In the genomic region with DNA sequence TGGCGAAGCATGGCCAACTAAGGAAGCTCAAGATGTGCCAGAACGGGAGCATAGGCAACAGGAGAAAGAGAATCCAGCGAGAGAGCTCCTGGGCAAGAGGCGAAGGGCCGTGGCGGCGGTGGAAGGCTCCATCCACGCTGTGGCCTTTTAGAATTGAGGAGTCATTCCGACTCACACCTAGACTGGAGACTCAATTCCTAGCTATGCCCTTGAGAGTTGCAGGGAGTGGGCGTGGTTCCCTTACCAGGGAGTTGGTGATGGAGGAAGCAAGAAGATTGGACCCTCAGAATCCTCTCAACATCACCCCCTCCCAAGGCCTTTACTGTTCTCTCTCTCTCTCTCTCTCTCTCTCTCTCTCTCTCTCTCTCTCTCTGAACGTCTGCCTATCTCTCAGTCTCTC, we compare ENCODE assay signal across 8 mouse cellular contexts. TPM values are rescaled to one million over a fixed set of nuclear protein-coding genes. Genes with fewer than 3 reads are reported as not detected.
DNase-seq lines count a peak whose midpoint lies in the region; ATAC-seq and TF ChIP-seq lines count a peak whose summit lies in the region.

No protein-coding gene starts in this region.

- in situ Hi-C loops in ES-E14 (cut with MboI; ENCODE audit: low sequenced_read_pairs in 2 of 2, unreplicated experiment in 2 of 2), result no loop called here

- no peaks in the 10 kb centered on the region for H3K27me3 ChIP-seq in heart, embryonic 15.5 days
- no peaks in the 10 kb centered on the region for H3K27me3 ChIP-seq in embryonic facial prominence, embryonic 12.5 days
- 0 out of 2 replicates have a peak, but pooled peaks cover 3% of the 10 kb centered on the region for H3K27me3 ChIP-seq in limb, embryonic 12.5 days
- no peaks in the 10 kb centered on the region for H3K27me3 ChIP-seq in stomach, embryonic 14.5 days (ENCODE audit: control insufficient read depth, insufficient read depth, low read length)

- H3K4me1 ChIP-seq in heart, embryonic 15.5 days (replicated peaks), result peaks cover 12% of the 10 kb centered on the region
- peaks cover 5 to 12% of the 10 kb centered on the region in 2 experiments; a peak in 1 of 4 replicates for H3K4me1 ChIP-seq in ES-E14 (ENCODE audit: control insufficient read depth in 2 of 2, insufficient read depth in 2 of 2, low read length in 2 of 2, poor library complexity in 1 of 2)
- peaks cover 10% of the 10 kb centered on the region for H3K4me1 ChIP-seq in embryonic facial prominence, embryonic 12.5 days
- H3K4me1 ChIP-seq in limb, embryonic 12.5 days (replicated peaks), result peaks cover 10% of the 10 kb centered on the region
- H3K4me1 ChIP-seq in stomach, embryonic 14.5 days (ENCODE audit: control insufficient read depth, insufficient read depth, low read length), result peaks cover 6% of the 10 kb centered on the region; the same call in 1 of the 2 replicates

- H3K4me2 ChIP-seq in heart, embryonic 15.5 days, result peak overlapping the region; percentile 93
- H3K4me2 ChIP-seq in embryonic facial prominence, embryonic 12.5 days (replicated peaks), result peak overlapping the region; percentile 94
- peak overlapping the region; percentile 91 for H3K4me2 ChIP-seq in limb, embryonic 12.5 days
- H3K4me2 ChIP-seq in stomach, embryonic 14.5 days (replicated peaks; ENCODE audit: low read depth, low read length), result peak overlapping the region; percentile 84

- H3K9me3 ChIP-seq in heart, embryonic 15.5 days (replicated peaks), result no peaks in the 10 kb centered on the region
- H3K9me3 ChIP-seq in ES-E14 (ENCODE audit: control insufficient read depth, insufficient read depth, low read depth, low read length), result no peaks in the 10 kb centered on the region
- H3K9me3 ChIP-seq in embryonic facial prominence, embryonic 12.5 days, result no peaks in the 10 kb centered on the region
- no peaks in the 10 kb centered on the region for H3K9me3 ChIP-seq in limb, embryonic 12.5 days
- H3K9me3 ChIP-seq in stomach, embryonic 14.5 days (ENCODE audit: control insufficient read depth, low read depth, low read length), result no peaks in the 10 kb centered on the region

- intact Hi-C loops in heart, postnatal 10 days (cut with DNase I), result loop anchor here (5.0 kb wide), 1 partner anchor 129 kb away; no protein-coding TSS in a partner anchor

- peak overlapping the region; percentile 70 for H3K27ac ChIP-seq in heart, embryonic 15.5 days
- no peak overlapping the region for H3K27ac ChIP-seq in ES-E14 (ENCODE audit: insufficient read depth, low read depth, low read length, poor library complexity, severe bottlenecking)
- peak overlapping the region; percentile 74; the same call in 1 of the 2 replicates for H3K27ac ChIP-seq in embryonic facial prominence, embryonic 12.5 days
- peak overlapping the region; percentile 86 for H3K27ac ChIP-seq in limb, embryonic 12.5 days
- H3K27ac ChIP-seq in stomach, embryonic 14.5 days (ENCODE audit: low read length), result peak overlapping the region; percentile 66; the same call in 1 of the 2 replicates

- 5% methylated on average over 11 of the region's 11 CpGs for WGBS in heart, embryonic 15.5 days
- 8% methylated on average over 11 of the region's 11 CpGs for WGBS in embryonic facial prominence, embryonic 12.5 days
- WGBS in limb, embryonic 12.5 days, result 9% methylated on average over 11 of the region's 11 CpGs
- 9% methylated on average over 11 of the region's 11 CpGs for WGBS in stomach, embryonic 14.5 days

- no peak for ATAC-seq in heart, embryonic 15.5 days (replicated peaks; ENCODE audit: insufficient number of reproducible peaks, insufficient read depth, low FRiP score, low read depth)
- ATAC-seq in embryonic facial prominence, embryonic 12.5 days (ENCODE audit: insufficient number of reproducible peaks, insufficient read depth, low FRiP score, low TSS enrichment), result no peak
- ATAC-seq in limb, embryonic 12.5 days (ENCODE audit: insufficient number of reproducible peaks, insufficient read depth, low FRiP score, low TSS enrichment, low read depth), result no peak
- ATAC-seq in stomach, embryonic 14.5 days (ENCODE audit: insufficient number of reproducible peaks, insufficient read depth, low FRiP score, low read depth), result no peak

- H3K9ac ChIP-seq in heart, embryonic 15.5 days, result peak overlapping the region; percentile 73
- peak overlapping the region; percentile 84 for H3K9ac ChIP-seq in ES-E14 (ENCODE audit: insufficient read depth, low read depth, low read length, poor library complexity, severe bottlenecking)
- H3K9ac ChIP-seq in embryonic facial prominence, embryonic 12.5 days, result peak overlapping the region; percentile 84
- H3K9ac ChIP-seq in limb, embryonic 12.5 days (replicated peaks), result peak overlapping the region; percentile 82
- peak overlapping the region; percentile 68 for H3K9ac ChIP-seq in stomach, embryonic 14.5 days (replicated peaks; ENCODE audit: low read depth, low read length)

- H3K4me3 ChIP-seq in heart, embryonic 15.5 days, result peak overlapping the region; percentile 90
- H3K4me3 ChIP-seq in ES-E14 (ENCODE audit: insufficient read depth in 1 of 2, low read depth in 1 of 2, low read length in 2 of 2, poor library complexity in 1 of 2, severe bottlenecking in 1 of 2), result peak overlapping the region; percentile 88 to 95
- H3K4me3 ChIP-seq in embryonic facial prominence, embryonic 12.5 days, result peak overlapping the region; percentile 85
- H3K4me3 ChIP-seq in limb, embryonic 12.5 days (replicated peaks), result peak overlapping the region; percentile 78
- peak overlapping the region; percentile 91 for H3K4me3 ChIP-seq in stomach, embryonic 14.5 days (ENCODE audit: low read depth, low read length)

- H3K36me3 ChIP-seq in heart, embryonic 15.5 days, result peaks cover 8% of the 10 kb centered on the region; the same call in 1 of the 2 replicates
- H3K36me3 ChIP-seq in ES-E14 (ENCODE audit: control insufficient read depth, insufficient read depth, low read length, poor library complexity, severe bottlenecking), result no peaks in the 10 kb centered on the region; the same call in 1 of the 2 replicates
- H3K36me3 ChIP-seq in embryonic facial prominence, embryonic 12.5 days, result peaks cover 24% of the 10 kb centered on the region
- peaks cover 32% of the 10 kb centered on the region for H3K36me3 ChIP-seq in limb, embryonic 12.5 days
- no peaks in the 10 kb centered on the region; the same call in 1 of the 2 replicates for H3K36me3 ChIP-seq in stomach, embryonic 14.5 days (ENCODE audit: control insufficient read depth, insufficient read depth, low read length)

- no peak for DNase-seq in heart, postnatal 10 days
- no peak for DNase-seq in ES-E14 (ENCODE audit: low read depth, low spot score)
- DNase-seq in T-cell, adult 2 months (ENCODE audit: low spot score), result no peak
- no peak for DNase-seq in ovary, postnatal 14 days (ENCODE audit: low spot score)

TF ChIP-seq in ES-E14, 5 proteins besides CTCF, POLR2A, EP300 and RAD21:
- TF ChIP-seq CHD2 (IDR thresholded peaks at IDR 0.05; ENCODE audit: low read depth, low read length) (no peak), ZC3H11A (IDR thresholded peaks at IDR 0.05; ENCODE audit: borderline replicate concordance, low read depth, low read length) (no peak), HCFC1 (IDR thresholded peaks at IDR 0.05; ENCODE audit: borderline replicate concordance, insufficient read depth, low read length) (no peak), MAFK (IDR thresholded peaks at IDR 0.05; ENCODE audit: insufficient read depth, low read depth, low read length) (no peak), ZNF384 (IDR thresholded peaks at IDR 0.05; ENCODE audit: low read depth, low read length) (no peak)
TF ChIP-seq in ES-E14: peak in this region for 0.

RNA-seq across cellular contexts. Expression of a gene that starts 0.7 kb away (rescaled TPM):
- 15.3 and 19.8 TPM in 2 replicates for polyA plus RNA-seq in heart, embryonic 15.5 days (2015; fragmentation: Nextera tagmentation; extraction: Ambion mirVana)
- total RNA-seq in heart, postnatal 10 days (2021), result 1 to 10 TPM; 9.3 TPM
- total RNA-seq in ES-E14 (2012; rRNA removed), result 23.5 and 31.2 TPM in 2 replicates
- polyA plus RNA-seq in embryonic facial prominence, embryonic 12.5 days (2016; fragmentation: Nextera tagmentation; extraction: Ambion mirVana), result 28.9 and 30.9 TPM in 2 replicates
- polyA plus RNA-seq in limb, embryonic 12.5 days (2016; fragmentation: Nextera tagmentation; extraction: Ambion mirVana), result 26.7 and 27.6 TPM in 2 replicates
- 17.9 and 21.1 TPM in 2 replicates for polyA plus RNA-seq in stomach, embryonic 14.5 days (2014; fragmentation: Nextera tagmentation; extraction: Ambion mirVana)

RNA-seq across cellular contexts. Expression of a gene that starts 26.7 kb away (rescaled TPM):
- 0.04 and 0.47 TPM in 2 replicates for polyA plus RNA-seq in heart, embryonic 15.5 days (2015; fragmentation: Nextera tagmentation; extraction: Ambion mirVana)
- total RNA-seq in heart, postnatal 10 days (2021), result not detected
- total RNA-seq in ES-E14 (2012; rRNA removed), result 0.94 and 1.1 TPM in 2 replicates
- polyA plus RNA-seq in embryonic facial prominence, embryonic 12.5 days (2016; fragmentation: Nextera tagmentation; extraction: Ambion mirVana), result 0.17 TPM in 1 of 2 replicates, not detected in the other
- 0.23 TPM in 1 of 2 replicates, not detected in the other for polyA plus RNA-seq in limb, embryonic 12.5 days (2016; fragmentation: Nextera tagmentation; extraction: Ambion mirVana)
- polyA plus RNA-seq in stomach, embryonic 14.5 days (2014; fragmentation: Nextera tagmentation; extraction: Ambion mirVana), result not detected in 2 replicates
